Comparison of ENCODE assay signal across 18 mouse cellular contexts in genomic region chr11:16795012-16795411, GRCm38 (mm10). TPM values are rescaled to one million over a fixed set of nuclear protein-coding genes. Genes with fewer than 3 reads are reported as not detected.
A peak's percentile ranks its signal among the peaks of the same experiment; 100 is the strongest.
DNase-seq lines count a peak whose midpoint lies in the region; ATAC-seq and TF ChIP-seq lines count a peak whose summit lies in the region.
"Had no signal": no experiment of that assay in that cellular context is flagged by ENCODE, and none has a peak within 500 bp of the region (broad histone marks: within the 10 kb centered on the region; RNA-seq: fewer than 3 reads in every experiment).

No protein-coding gene starts in this region.

- H3K4me1 ChIP-seq in heart, embryonic 12.5 days (replicated peaks), result peaks cover under 1% of the 10 kb centered on the region; the same call in 1 of the 2 replicates
- peaks cover 23% of the 10 kb centered on the region for H3K4me1 ChIP-seq in liver, postnatal 0 days (ENCODE audit: insufficient read depth)
- no peaks in the 10 kb centered on the region for H3K4me1 ChIP-seq in liver, embryonic 12.5 days
- H3K4me1 ChIP-seq: liver, embryonic 15.5 days; neural tube, embryonic 15.5 days had no signal

- no peak overlapping the region for H3K9ac ChIP-seq in heart, embryonic 12.5 days
- no peak overlapping the region for H3K9ac ChIP-seq in liver, postnatal 0 days (replicated peaks)
- H3K9ac ChIP-seq in liver, embryonic 12.5 days, result no peak overlapping the region
- H3K9ac ChIP-seq: embryonic facial prominence, embryonic 15.5 days; liver, embryonic 15.5 days; neural tube, embryonic 15.5 days had no signal

- no peak overlapping the region for H3K4me2 ChIP-seq in heart, embryonic 12.5 days
- H3K4me2 ChIP-seq in liver, postnatal 0 days (ENCODE audit: low read depth, low read length), result no peak overlapping the region
- no peak overlapping the region for H3K4me2 ChIP-seq in liver, embryonic 12.5 days
- H3K4me2 ChIP-seq: embryonic facial prominence, embryonic 15.5 days; liver, embryonic 15.5 days; neural tube, embryonic 15.5 days had no signal

- DNase-seq in heart, adult 11 months, result peak; percentile 98
- DNase-seq in liver, postnatal 0 days, result no peak
- peak; percentile 54 to 55 for DNase-seq in heart, postnatal 10 days
- peak; percentile 84 for DNase-seq in skeletal muscle tissue, adult 2 months (ENCODE audit: low read depth, low spot score)
- DNase-seq in layer of hippocampus, adult 9-10 months (ENCODE audit: low spot score), result no peak
- no peak for DNase-seq in frontal cortex, postnatal 25 days (ENCODE audit: low spot score in 2 of 2)
- DNase-seq: cerebellum, adult 11-12 months; kidney, adult 9 months; left cerebral cortex, postnatal 4 days; thymus, adult 18-20 months had no signal

- H3K4me3 ChIP-seq in heart, embryonic 12.5 days, result no peak overlapping the region
- H3K4me3 ChIP-seq in liver, postnatal 0 days (ENCODE audit: low read depth, low read length), result no peak overlapping the region
- no peak overlapping the region for H3K4me3 ChIP-seq in liver, embryonic 12.5 days
- H3K4me3 ChIP-seq: embryonic facial prominence, embryonic 15.5 days; hindbrain, embryonic 10.5 days; liver, embryonic 15.5 days; neural tube, embryonic 15.5 days had no signal

- H3K36me3 ChIP-seq in heart, embryonic 12.5 days, result no peaks in the 10 kb centered on the region
- no peaks in the 10 kb centered on the region for H3K36me3 ChIP-seq in liver, postnatal 0 days (replicated peaks; ENCODE audit: insufficient read depth, low read length)
- no peaks in the 10 kb centered on the region for H3K36me3 ChIP-seq in liver, embryonic 12.5 days
- H3K36me3 ChIP-seq: embryonic facial prominence, embryonic 15.5 days; hindbrain, embryonic 10.5 days; liver, embryonic 15.5 days; neural tube, embryonic 15.5 days had no signal

- intact Hi-C loops in heart, postnatal 10 days (cut with DNase I), result no loop called here

- H3K27me3 ChIP-seq in heart, embryonic 12.5 days (replicated peaks), result peaks cover 7% of the 10 kb centered on the region; the same call in 1 of the 2 replicates
- no peaks in the 10 kb centered on the region for H3K27me3 ChIP-seq in liver, postnatal 0 days (ENCODE audit: insufficient read depth, low read length)
- no peaks in the 10 kb centered on the region for H3K27me3 ChIP-seq in liver, embryonic 12.5 days (replicated peaks)
- H3K27me3 ChIP-seq: embryonic facial prominence, embryonic 15.5 days; liver, embryonic 15.5 days; neural tube, embryonic 15.5 days had no signal

- no peak for ATAC-seq in heart, embryonic 12.5 days (ENCODE audit: insufficient number of reproducible peaks, low FRiP score)
- peak; percentile 35; the same call in 1 of the 2 replicates for ATAC-seq in liver, postnatal 0 days
- ATAC-seq in liver, embryonic 12.5 days, result no peak
- ATAC-seq: forebrain, embryonic 14.5 days had no signal

- TF ChIP-seq CTCF in liver, postnatal 0 days (IDR thresholded peaks at IDR 0.05; ENCODE audit: low read depth), result no peak

- H3K9me3 ChIP-seq in heart, embryonic 12.5 days (replicated peaks), result no peaks in the 10 kb centered on the region
- H3K9me3 ChIP-seq in liver, postnatal 0 days (ENCODE audit: low read length), result no peaks in the 10 kb centered on the region
- H3K9me3 ChIP-seq in liver, embryonic 12.5 days (replicated peaks), result no peaks in the 10 kb centered on the region
- H3K9me3 ChIP-seq: embryonic facial prominence, embryonic 15.5 days; hindbrain, embryonic 10.5 days; liver, embryonic 15.5 days; neural tube, embryonic 15.5 days had no signal

- H3K27ac ChIP-seq in heart, embryonic 12.5 days (ENCODE audit: poor library complexity, severe bottlenecking), result no peak overlapping the region
- no peak overlapping the region for H3K27ac ChIP-seq in liver, postnatal 0 days (ENCODE audit: low read depth)
- no peak overlapping the region for H3K27ac ChIP-seq in liver, embryonic 12.5 days
- H3K27ac ChIP-seq: embryonic facial prominence, embryonic 15.5 days; hindbrain, embryonic 10.5 days; liver, embryonic 15.5 days; neural tube, embryonic 15.5 days had no signal

- no peak for TF ChIP-seq EP300 in liver, postnatal 0 days (IDR thresholded peaks at IDR 0.05; ENCODE audit: low read depth)

RNA-seq across cellular contexts. Expression of gene Egfr, which starts 43.0 kb away (rescaled TPM):
- polyA plus RNA-seq in heart, embryonic 12.5 days (2016; fragmentation: Nextera tagmentation; extraction: Ambion mirVana), result 2.4 and 2.6 TPM in 2 replicates
- 25.1 and 26.3 TPM in 2 replicates for polyA plus RNA-seq in liver, postnatal 0 days (2015; fragmentation: Nextera tagmentation; extraction: Ambion mirVana)
- polyA plus RNA-seq in liver, embryonic 12.5 days (2016; fragmentation: Nextera tagmentation; extraction: Ambion mirVana), result 1.4 and 1.7 TPM in 2 replicates
- 10 to 100 TPM in 1 of 2 experiments, 1 to 10 TPM in 1; 7.9 to 16.2 TPM for total RNA-seq in heart, postnatal 10 days (2021)
- total RNA-seq: common myeloid progenitor, adult 5-6 weeks had no signal

Comparison
In these comparisons a context has a peak if more than half of its experiments do, and no peak if none do; other contexts are left out.
1. DNase-seq: peak in heart, adult 11 months (single experiment), heart, postnatal 10 days (2 of 2) and skeletal muscle tissue, adult 2 months (single experiment); none in liver, postnatal 0 days (single experiment), layer of hippocampus, adult 9-10 months (single experiment) and frontal cortex, postnatal 25 days (0 of 2).